Mouse (Mus musculus): ENCODE data around the gene Pde6c.

DNA sequence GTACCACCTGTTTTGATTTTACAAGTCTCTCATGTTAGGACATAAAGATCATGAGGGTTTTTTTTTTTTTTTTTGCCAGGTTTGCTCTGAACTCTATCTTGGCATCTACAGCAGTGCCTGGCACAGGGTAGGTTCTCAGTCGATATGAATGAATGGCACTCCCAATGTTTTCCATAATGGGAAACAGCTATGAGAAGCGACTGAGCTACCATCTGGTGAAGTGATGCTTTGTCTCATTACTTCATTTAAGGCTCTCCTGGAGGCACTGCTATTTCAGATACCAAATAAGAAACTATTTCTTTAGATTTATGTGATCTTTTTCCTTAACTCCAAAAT, 54.7 kb downstream of the Pde6c start:
- TF ChIP-seq GATA1 (IDR thresholded peaks at IDR 0.05; ENCODE audit: low read length), result no peak
- TF ChIP-seq TAL1 (IDR thresholded peaks at IDR 0.05; ENCODE audit: low read length), result no peak
